Mouse (Mus musculus) midbrain, embryonic 16.5 days (tissue): ENCODE measurements at regions not wholly inside any gene's neighbourhood (a gene's known extent, or its start where the extent isn't known, plus 50 kb on each side); places are given as distances from the start of the nearest gene placed in this dataset.

Source experiments
- ATAC-seq: fragments of 200-750 bp; cut with Nextera tagmentation; 2 replicates; pipeline ENCODE4 v1.8.0; 2017; ENCODE audit warnings: moderate TSS enrichment
- H3K27ac ChIP-seq: fragments of 300-500 bp; sonication (generic); 2 replicates; pipeline ENCODE4 v1.5.1; 2014; ENCODE audit warnings: mild to moderate bottlenecking, low read length, mixed read lengths
- H3K27me3 ChIP-seq: fragments of 300-500 bp; sonication (generic); 2 replicates; pipeline ENCODE4 v1.6.1; 2014; ENCODE audit warnings: low read depth, low read length, mixed read lengths; ENCODE audit not compliant: control insufficient read depth, insufficient read depth
- H3K36me3 ChIP-seq: fragments of 300-500 bp; sonication (generic); 2 replicates; pipeline ENCODE4 v1.6.1; 2014; ENCODE audit warnings: mild to moderate bottlenecking, low read length, moderate library complexity, mixed read lengths; ENCODE audit not compliant: control insufficient read depth, insufficient read depth
- H3K4me1 ChIP-seq: fragments of 300-500 bp; sonication (generic); 2 replicates; pipeline ENCODE4 v1.6.1; 2014; ENCODE audit warnings: mild to moderate bottlenecking, low read length, mixed read lengths; ENCODE audit not compliant: control insufficient read depth, insufficient read depth
- H3K4me2 ChIP-seq: fragments of 300-500 bp; sonication (generic); 2 replicates; pipeline ENCODE4 v1.6.1; 2014; ENCODE audit warnings: mild to moderate bottlenecking, low read length, mixed read lengths
- H3K4me3 ChIP-seq: fragments of 300-500 bp; sonication (generic); 2 replicates; pipeline ENCODE4 v1.5.1; 2014; ENCODE audit warnings: low read depth, mild to moderate bottlenecking, low read length, moderate library complexity, mixed read lengths
- H3K9ac ChIP-seq: fragments of 300-500 bp; sonication (generic); 2 replicates; pipeline ENCODE4 v1.6.1; 2014; ENCODE audit warnings: low read depth, low read length, mixed read lengths
- H3K9me3 ChIP-seq: fragments of 300-500 bp; sonication (generic); replicated peaks from 2 replicates; pipeline ENCODE4 v1.6.1; 2014; ENCODE audit warnings: mild to moderate bottlenecking, low read length, mixed read lengths; ENCODE audit not compliant: control insufficient read depth, poor library complexity, severe bottlenecking
- whole genome bisulfite sequencing: fragments of 180-500 bp; shearing (Covaris S2); extraction: QIAGEN DNeasy Blood & Tissue Kit; methylation state at CpG from one replicate; pipeline ENCODE4 v1.1.7; 2014; 5-methylcytosine and 5-hydroxymethylcytosine counted together

DNA sequence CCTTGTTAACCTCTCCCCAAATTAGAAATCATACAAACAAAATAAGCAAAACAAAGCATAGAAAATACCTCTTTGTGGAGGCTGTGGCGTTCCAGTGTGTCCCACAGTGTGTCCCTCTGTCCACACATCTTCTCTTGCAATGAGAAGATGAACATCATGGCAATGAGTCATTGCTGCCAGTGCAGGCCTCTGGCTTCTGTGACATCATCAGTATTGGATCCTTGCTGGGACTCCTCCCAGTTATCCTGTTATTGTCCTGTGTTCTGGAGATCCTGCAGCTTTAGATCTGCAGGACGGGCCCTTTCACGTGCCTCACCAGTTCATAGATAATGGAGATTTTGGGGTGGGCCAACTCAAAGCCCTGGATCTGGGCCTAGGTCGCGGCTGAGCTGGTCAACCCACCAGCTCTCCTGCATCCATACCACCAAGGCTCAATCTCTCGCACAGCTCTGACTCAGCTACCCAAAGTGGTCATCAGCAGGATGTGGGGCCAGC is 80.9 kb downstream of the Tmem212 start:
- WGBS = 87% methylated on average over 6 of the region's 6 CpGs
- H3K27ac ChIP-seq = no peak overlapping the region

DNA sequence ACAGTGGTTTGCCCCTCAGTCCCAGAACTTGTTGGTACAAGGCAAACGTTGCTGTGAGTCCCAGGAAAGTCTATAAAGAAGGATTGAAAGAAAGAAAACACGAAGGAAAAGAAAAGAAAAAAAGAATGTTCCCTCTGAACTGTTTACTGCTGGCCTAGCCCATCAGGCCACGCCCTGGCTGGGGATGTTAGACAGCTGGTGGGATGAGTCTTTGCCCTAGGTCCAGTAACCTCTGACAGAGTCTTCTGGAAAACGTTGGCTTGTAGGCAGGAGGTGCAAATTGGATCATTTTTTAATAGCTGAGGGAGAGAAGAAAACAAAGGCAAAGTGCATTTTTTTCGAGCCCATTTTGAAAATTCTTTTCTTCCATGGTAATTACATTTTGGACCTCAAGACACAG is 91.9 kb downstream of the Tmem212 start:
- no peak for ATAC-seq
- Histone ChIP-seq H3K27me3 (no peaks in the 10 kb centered on the region), H3K27ac (no peak overlapping the region), H3K9ac (no peak overlapping the region), H3K4me3 (no peak overlapping the region), H3K36me3 (no peaks in the 10 kb centered on the region), H3K4me2 (no peak overlapping the region), H3K9me3 (no peaks in the 10 kb centered on the region), H3K4me1 (no peaks in the 10 kb centered on the region)
- WGBS = 69% methylated on average over 5 of the region's 5 CpGs

More for the DNA sequence above, 80.9 kb downstream of the Tmem212 start:
- Histone ChIP-seq H3K4me2 (no peak overlapping the region), H3K27me3 (no peaks in the 10 kb centered on the region), H3K9ac (no peak overlapping the region), H3K36me3 (no peaks in the 10 kb centered on the region), H3K4me3 (no peak overlapping the region), H3K9me3 (no peaks in the 10 kb centered on the region), H3K4me1 (no peaks in the 10 kb centered on the region)
- no peak for ATAC-seq

DNA sequence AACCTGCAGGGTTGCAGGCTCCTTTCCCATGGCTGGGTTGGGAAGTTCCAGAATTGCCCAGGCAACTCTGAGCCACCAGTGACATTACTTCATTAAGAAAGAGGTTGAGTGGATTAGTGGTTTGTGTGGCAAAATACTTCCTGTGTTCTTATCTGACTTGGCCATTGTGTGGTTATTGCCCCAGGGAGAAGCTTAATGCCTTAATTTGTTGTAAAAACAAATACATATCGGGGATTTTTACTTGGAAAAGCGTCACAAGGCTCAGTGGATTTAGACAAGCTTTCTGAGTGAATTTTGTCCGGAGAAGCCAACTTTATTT is 80.5 kb upstream of the Fndc3b start:
- WGBS = 70% methylated on average over 3 of the region's 3 CpGs
- H3K4me2 ChIP-seq = no peak overlapping the region
- no peaks in the 10 kb centered on the region for H3K36me3 ChIP-seq
- no peak overlapping the region for H3K9ac ChIP-seq
- no peak overlapping the region for H3K4me3 ChIP-seq
- no peak for ATAC-seq
- no peaks in the 10 kb centered on the region for H3K27me3 ChIP-seq
- no peak overlapping the region for H3K27ac ChIP-seq
- no peaks in the 10 kb centered on the region; the same call in 1 of the 2 replicates for H3K9me3 ChIP-seq
- no peaks in the 10 kb centered on the region for H3K4me1 ChIP-seq

DNA sequence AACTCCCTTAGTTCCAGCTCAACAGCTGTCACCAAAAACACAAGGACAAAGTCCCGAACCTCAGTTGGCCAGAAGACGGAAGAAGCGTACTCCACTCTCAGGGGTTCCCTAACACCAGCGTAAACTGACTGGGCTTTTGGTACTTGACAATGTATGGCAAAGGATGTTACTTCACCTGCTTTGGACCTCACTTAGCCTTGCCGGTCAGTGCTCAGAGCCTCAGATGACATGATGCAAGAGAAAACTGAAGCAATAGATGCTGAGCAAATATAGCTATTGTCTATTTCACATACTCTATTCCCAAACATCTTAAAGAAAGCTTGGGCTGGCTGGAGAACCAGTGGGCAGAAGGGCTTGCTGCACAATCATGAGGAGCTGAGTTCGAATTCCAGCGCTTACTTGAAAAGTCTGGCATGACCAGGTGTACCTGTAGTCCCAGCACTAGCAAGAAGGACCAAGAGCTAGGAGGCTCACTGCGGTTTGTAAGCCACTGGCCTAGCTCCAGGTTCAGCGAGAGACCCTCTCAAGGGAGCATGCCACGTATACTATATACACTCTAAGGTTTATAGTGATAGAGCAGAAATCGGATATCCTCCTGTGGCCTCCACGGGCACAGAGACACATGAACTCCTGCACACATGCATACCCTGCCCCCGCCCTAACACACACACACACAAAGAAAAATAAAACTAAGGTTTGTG is 80.0 kb upstream of the Fndc3b start:
- 93% methylated on average over 13 of the region's 13 CpGs for WGBS

DNA sequence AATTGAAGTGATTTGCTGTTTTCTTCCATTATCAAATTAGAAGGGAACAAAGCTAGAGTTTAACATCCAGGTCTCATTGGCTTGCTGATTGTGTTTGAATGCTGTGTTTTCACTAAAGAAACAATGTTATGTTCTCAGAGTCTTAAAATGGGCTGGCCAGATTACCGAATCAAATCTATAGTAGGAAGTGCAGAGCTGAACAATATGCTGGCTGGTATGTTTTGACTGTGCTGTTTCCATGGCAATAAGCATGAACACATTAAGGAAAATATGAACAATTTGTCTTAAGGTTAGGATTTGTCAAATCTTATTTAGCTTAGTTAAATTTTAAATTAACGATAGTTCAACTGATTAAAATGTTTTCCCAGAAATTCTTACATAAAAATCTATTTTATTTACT is 72.8 kb upstream of the Fndc3b start:
- H3K9ac ChIP-seq = no peak overlapping the region
- H3K36me3 ChIP-seq = no peaks in the 10 kb centered on the region
- no peak overlapping the region for H3K27ac ChIP-seq
- no peak overlapping the region for H3K4me2 ChIP-seq
- H3K27me3 ChIP-seq = no peaks in the 10 kb centered on the region
- WGBS = 50% methylated on average over 2 of the region's 2 CpGs
- peaks cover 29% of the 10 kb centered on the region for H3K4me1 ChIP-seq
- no peaks in the 10 kb centered on the region for H3K9me3 ChIP-seq
- no peak for ATAC-seq
- H3K4me3 ChIP-seq = no peak overlapping the region

More for the DNA sequence above, 80.0 kb upstream of the Fndc3b start:
- Histone ChIP-seq H3K36me3 (no peaks in the 10 kb centered on the region), H3K9ac (no peak overlapping the region), H3K4me1 (no peaks in the 10 kb centered on the region), H3K4me2 (no peak overlapping the region), H3K27me3 (no peaks in the 10 kb centered on the region), H3K27ac (no peak overlapping the region), H3K9me3 (no peaks in the 10 kb centered on the region; the same call in 1 of the 2 replicates), H3K4me3 (no peak overlapping the region)
- ATAC-seq = no peak

DNA sequence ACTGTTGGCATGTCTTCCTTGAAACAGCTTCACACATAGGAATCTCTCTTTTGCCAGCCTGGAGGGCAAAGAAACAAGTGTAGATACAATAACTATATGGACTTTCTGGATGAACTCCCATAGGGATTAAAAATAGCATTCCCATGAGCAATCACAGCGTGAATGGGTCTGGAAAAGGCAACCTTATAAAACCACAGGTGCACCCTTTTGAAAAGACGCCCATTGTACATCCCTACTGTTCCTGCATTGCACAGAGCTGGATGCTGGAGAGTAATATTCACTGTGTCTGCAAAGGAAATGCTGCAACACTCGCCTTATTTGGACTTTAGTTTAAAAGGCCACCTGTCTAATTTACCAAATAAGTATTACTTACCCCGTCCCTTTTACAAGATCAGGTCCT is 72.4 kb upstream of the Fndc3b start:
- WGBS = 51% methylated on average over 4 of the region's 4 CpGs
- Histone ChIP-seq H3K4me2 (no peak overlapping the region), H3K27me3 (no peaks in the 10 kb centered on the region), H3K9me3 (no peaks in the 10 kb centered on the region), H3K36me3 (no peaks in the 10 kb centered on the region), H3K9ac (no peak overlapping the region), H3K4me3 (no peak overlapping the region), H3K27ac (0 out of 2 replicates have a peak overlapping the region, but pooled peaks have one; percentile 28), H3K4me1 (peaks cover 29% of the 10 kb centered on the region)
- no peak for ATAC-seq

DNA sequence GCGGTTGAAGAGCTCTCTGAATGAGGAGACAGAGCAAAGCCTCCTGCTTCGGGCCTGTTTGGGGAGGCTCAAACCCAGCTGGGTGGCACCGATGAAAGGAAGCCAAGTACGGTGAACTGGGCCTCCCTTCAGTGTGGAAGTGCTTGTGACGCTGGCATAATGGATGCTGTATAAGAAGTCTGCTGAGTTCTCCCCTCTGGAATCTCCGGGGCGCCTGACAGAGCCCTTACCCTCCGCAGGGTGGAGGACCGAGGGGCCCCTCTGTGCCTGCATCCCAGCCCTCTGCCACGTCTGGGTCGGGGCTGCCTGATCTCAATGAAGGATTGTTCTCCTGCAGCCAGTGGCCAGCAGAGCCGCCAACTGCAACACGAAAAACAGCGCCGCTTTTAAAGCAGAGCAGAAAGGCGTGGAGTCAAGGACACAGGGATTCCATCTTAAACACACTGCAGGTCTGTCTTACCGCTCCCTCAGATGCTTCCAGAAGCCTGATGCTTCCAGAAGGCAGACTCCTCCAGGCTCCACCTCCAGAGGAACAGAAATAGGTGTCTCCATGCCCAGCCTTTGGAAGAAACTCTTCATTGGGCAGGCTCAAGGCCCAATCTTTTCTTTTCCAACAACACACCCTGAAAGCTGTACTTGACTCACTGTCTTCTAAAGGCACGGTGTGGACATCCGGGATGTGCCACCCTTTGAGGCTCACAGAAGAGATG is 71.1 kb upstream of the Fndc3b start:
- H3K4me3 ChIP-seq = no peak overlapping the region
- H3K27ac ChIP-seq = peak overlapping the region; percentile 45

DNA sequence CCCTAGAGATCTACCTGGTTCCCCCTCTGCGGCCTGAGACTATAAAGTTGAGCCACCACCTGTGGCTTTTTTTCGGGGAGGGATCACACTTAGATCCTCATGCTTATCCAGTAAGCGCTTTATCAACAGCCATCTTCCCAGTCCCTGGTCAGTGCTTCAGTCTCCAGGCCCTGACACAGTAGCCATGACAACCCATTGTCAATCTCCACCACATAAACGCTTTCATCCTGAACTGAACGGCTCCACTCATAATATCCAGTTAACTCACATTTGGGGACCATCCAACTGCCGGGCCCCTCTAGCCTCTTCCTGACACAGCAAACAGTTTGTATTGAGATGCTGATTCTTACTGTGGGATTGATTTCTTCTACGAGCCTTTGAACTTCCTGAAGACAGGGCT is 68.8 kb upstream of the Fndc3b start:
- peak; percentile 67; the same call in 1 of the 2 replicates for ATAC-seq
- no peak overlapping the region for H3K27ac ChIP-seq
- 24% methylated on average over 7 of the region's 7 CpGs for WGBS
- H3K36me3 ChIP-seq = no peaks in the 10 kb centered on the region
- H3K4me3 ChIP-seq = no peak overlapping the region
- H3K9me3 ChIP-seq = no peaks in the 10 kb centered on the region
- peaks cover 29% of the 10 kb centered on the region for H3K4me1 ChIP-seq
- H3K4me2 ChIP-seq = no peak overlapping the region
- no peak overlapping the region for H3K9ac ChIP-seq
- no peaks in the 10 kb centered on the region for H3K27me3 ChIP-seq

More for the DNA sequence above, 71.1 kb upstream of the Fndc3b start:
- no peaks in the 10 kb centered on the region for H3K27me3 ChIP-seq
- H3K4me2 ChIP-seq = peak overlapping the region; percentile 35
- no peak overlapping the region for H3K9ac ChIP-seq
- H3K4me1 ChIP-seq = peaks cover 29% of the 10 kb centered on the region
- peak; percentile 54 for ATAC-seq
- 21% methylated on average over 19 of the region's 19 CpGs for WGBS
- no peaks in the 10 kb centered on the region for H3K36me3 ChIP-seq
- H3K9me3 ChIP-seq = no peaks in the 10 kb centered on the region

DNA sequence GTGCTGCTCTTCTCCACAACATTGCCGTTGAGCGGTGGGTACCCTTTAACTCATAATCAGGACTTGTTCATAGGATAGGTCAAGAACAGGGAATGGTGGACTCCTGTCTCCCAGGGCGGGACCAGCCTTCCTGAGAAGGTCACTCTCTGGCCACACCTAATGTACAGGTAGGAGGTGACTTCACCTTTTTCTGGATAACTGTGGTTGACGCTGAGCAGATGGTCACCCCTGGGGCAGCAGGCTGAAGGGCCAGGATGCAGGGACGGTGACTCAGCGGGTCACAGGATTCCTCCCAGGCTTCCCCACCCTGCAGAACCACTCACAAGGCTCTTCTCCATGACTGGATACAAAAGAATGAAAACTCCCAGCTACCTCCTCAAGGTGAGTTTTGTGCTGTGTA is 66.6 kb upstream of the Fndc3b start:
- Histone ChIP-seq H3K27ac (no peak overlapping the region), H3K4me2 (no peak overlapping the region), H3K9ac (no peak overlapping the region), H3K36me3 (no peaks in the 10 kb centered on the region), H3K27me3 (no peaks in the 10 kb centered on the region), H3K4me3 (no peak overlapping the region), H3K4me1 (peaks cover 20% of the 10 kb centered on the region), H3K9me3 (no peaks in the 10 kb centered on the region)
- WGBS = 97% methylated on average over 6 of the region's 6 CpGs
- no peak for ATAC-seq
